Mouse (Mus musculus) limb, embryonic 15.5 days (tissue): ENCODE measurements around the gene Atp11c. TPM values are rescaled to one million over a fixed set of nuclear protein-coding genes. Genes with fewer than 3 reads are reported as not detected.

Experiments
- ATAC-seq: fragments of 200-750 bp; cut with Nextera tagmentation; 2 replicates; pipeline ENCODE4 v1.8.0; 2017; ENCODE audit warnings: low read depth, moderate TSS enrichment; ENCODE audit not compliant: insufficient number of reproducible peaks, low FRiP score, low TSS enrichment
- H3K27ac ChIP-seq: fragments of 300-500 bp; sonication (generic); 2 replicates; pipeline ENCODE4 v1.5.1; 2015; ENCODE audit warnings: moderate library complexity, mild to moderate bottlenecking, inconsistent platforms
- H3K27me3 ChIP-seq: fragments of 300-500 bp; sonication (generic); 2 replicates; pipeline ENCODE4 v1.6.1; 2015; ENCODE audit warnings: inconsistent platforms
- H3K36me3 ChIP-seq: fragments of 300-500 bp; sonication (generic); 2 replicates; pipeline ENCODE4 v1.6.1; 2015; ENCODE audit warnings: inconsistent platforms
- H3K4me1 ChIP-seq: fragments of 300-500 bp; sonication (generic); 2 replicates; pipeline ENCODE4 v1.6.1; 2015; ENCODE audit warnings: inconsistent platforms
- H3K4me2 ChIP-seq: fragments of 300-500 bp; sonication (generic); 2 replicates; pipeline ENCODE4 v1.6.1; 2015; ENCODE audit warnings: mild to moderate bottlenecking, inconsistent platforms
- H3K4me3 ChIP-seq: fragments of 300-500 bp; sonication (generic); 2 replicates; pipeline ENCODE4 v1.5.1; 2015; ENCODE audit warnings: mild to moderate bottlenecking, inconsistent platforms
- H3K9ac ChIP-seq: fragments of 300-500 bp; sonication (generic); 2 replicates; pipeline ENCODE4 v1.6.1; 2015; ENCODE audit warnings: inconsistent platforms
- H3K9me3 ChIP-seq: fragments of 300-500 bp; sonication (generic); 2 replicates; pipeline ENCODE4 v1.6.1; 2016; ENCODE audit warnings: inconsistent platforms
- WGBS: fragments of 180-500 bp; shearing (Covaris S2); methylation state at CpG from one replicate; pipeline ENCODE4 v1.1.7; 2015; 5-methylcytosine and 5-hydroxymethylcytosine counted together
- polyA plus RNA-seq: library from polyadenylated mRNA; unstranded; fragments of >200 nt; fragmentation: Nextera tagmentation; extraction: Ambion mirVana; gene quantifications from 2 replicates; pipeline ENCODE4 v1.2.1, GENCODE M21; 2015

The Atp11c gene
- 5.7 and 6.4 TPM in 2 replicates for polyA plus RNA-seq

GRCm38 (mm10) chrX:60592598-60592997 lies at the start of gene Atp11c:
Gene Atp11c (minus strand): TSS chrX:60592698.
- Histone ChIP-seq H3K4me2 (no peak within 1 kb of the TSS), H3K27me3 (no peaks in the 10 kb centered on the region), H3K4me3 (no peak within 1 kb of the TSS), H3K4me1 (no peaks in the 10 kb centered on the region), H3K27ac (no peak within 1 kb of the TSS), H3K9ac (no peak within 1 kb of the TSS), H3K9me3 (no peaks in the 10 kb centered on the region), H3K36me3 (no peaks in the 10 kb centered on the region)
- no peak for ATAC-seq
- 62% methylated on average over 2 of the region's 2 CpGs for WGBS

GRCm38 (mm10) chrX:60609202-60609601 lies 16.7 kb upstream of the Atp11c start:
- Histone ChIP-seq H3K4me2 (no peak overlapping the region), H3K36me3 (no peaks in the 10 kb centered on the region), H3K27ac (no peak overlapping the region), H3K27me3 (no peaks in the 10 kb centered on the region), H3K4me3 (no peak overlapping the region), H3K9ac (no peak overlapping the region), H3K4me1 (no peaks in the 10 kb centered on the region), H3K9me3 (no peaks in the 10 kb centered on the region)
- ATAC-seq = no peak
- WGBS = 36% methylated on average over 3 of the region's 3 CpGs

GRCm38 (mm10) chrX:60570539-60570938 lies 22.0 kb downstream of the Atp11c start:
- no peaks in the 10 kb centered on the region for H3K27me3 ChIP-seq
- ATAC-seq = no peak
- no peak overlapping the region for H3K4me3 ChIP-seq
- no peaks in the 10 kb centered on the region for H3K9me3 ChIP-seq
- H3K4me1 ChIP-seq = no peaks in the 10 kb centered on the region
- no peak overlapping the region for H3K4me2 ChIP-seq
- H3K27ac ChIP-seq = no peak overlapping the region
- 38% methylated on average over 1 of the region's 1 CpGs for WGBS
- no peak overlapping the region for H3K9ac ChIP-seq
- no peaks in the 10 kb centered on the region for H3K36me3 ChIP-seq

GRCm38 (mm10) chrX:60569047-60569446 lies 23.5 kb downstream of the Atp11c start:
- Histone ChIP-seq H3K27ac (no peak overlapping the region), H3K4me2 (no peak overlapping the region), H3K36me3 (no peaks in the 10 kb centered on the region), H3K9ac (no peak overlapping the region), H3K4me3 (no peak overlapping the region), H3K9me3 (no peaks in the 10 kb centered on the region), H3K27me3 (no peaks in the 10 kb centered on the region), H3K4me1 (no peaks in the 10 kb centered on the region)
- no peak for ATAC-seq

DNA sequence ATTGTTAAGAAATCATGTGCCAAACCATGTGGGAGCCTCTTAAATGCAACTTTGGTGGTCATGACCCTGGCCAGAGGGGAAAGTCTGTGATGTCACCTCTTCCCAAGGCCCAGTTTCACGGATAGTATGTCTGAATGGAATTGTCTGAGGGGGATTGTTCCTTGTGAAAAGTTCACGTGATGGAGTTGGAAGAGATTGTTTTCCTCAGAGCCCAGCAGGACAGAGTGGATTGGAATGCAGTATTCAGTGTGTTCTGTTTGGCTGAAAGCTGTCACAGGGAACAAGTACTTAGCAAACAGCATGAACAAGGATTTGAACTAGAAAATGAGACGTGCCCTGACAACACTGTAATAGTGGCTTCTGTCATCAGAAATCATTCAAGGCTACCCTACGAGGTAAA lies 37.3 kb downstream of the Atp11c start:
- Histone ChIP-seq H3K27me3 (no peaks in the 10 kb centered on the region), H3K4me3 (no peak overlapping the region), H3K4me1 (no peaks in the 10 kb centered on the region), H3K9me3 (no peaks in the 10 kb centered on the region), H3K36me3 (no peaks in the 10 kb centered on the region), H3K27ac (no peak overlapping the region), H3K4me2 (no peak overlapping the region), H3K9ac (no peak overlapping the region)
- WGBS = 57% methylated on average over 4 of the region's 4 CpGs
- ATAC-seq = no peak

- Histone ChIP-seq H3K9me3 (no peaks in the 10 kb centered on the region), H3K27me3 (peaks cover 4% of the 10 kb centered on the region; the same call in 1 of the 2 replicates), H3K27ac (no peak overlapping the region; the same call in 1 of the 2 replicates), H3K4me3 (peak overlapping the region; percentile 53), H3K4me2 (peak overlapping the region; percentile 52), H3K36me3 (no peaks in the 10 kb centered on the region), H3K4me1 (no peaks in the 10 kb centered on the region), H3K9ac (0 out of 2 replicates have a peak overlapping the region, but pooled peaks have one; percentile 28)
- 31% methylated on average over 40 of the region's 113 CpGs for WGBS
- ATAC-seq = peak; percentile 79
These were observed 44.8 kb downstream of the Atp11c start for GRCm38 (mm10) chrX:60547444-60548304.

GRCm38 (mm10) chrX:60547098-60547443 lies 45.4 kb downstream of the Atp11c start:
- Histone ChIP-seq H3K27me3 (peaks cover 4% of the 10 kb centered on the region; the same call in 1 of the 2 replicates), H3K9me3 (no peaks in the 10 kb centered on the region), H3K4me1 (no peaks in the 10 kb centered on the region), H3K9ac (no peak overlapping the region), H3K4me2 (peak overlapping the region; percentile 52), H3K27ac (no peak overlapping the region), H3K36me3 (no peaks in the 10 kb centered on the region), H3K4me3 (peak overlapping the region; percentile 53)
- ATAC-seq = no peak
- WGBS = 22% methylated on average over 16 of the region's 16 CpGs

- ATAC-seq = no peak
These were observed 46.6 kb downstream of the Atp11c start for GRCm38 (mm10) chrX:60545906-60546305.

GRCm38 (mm10) chrX:60545444-60545843 lies 47.1 kb downstream of the Atp11c start:
- Histone ChIP-seq H3K9me3 (no peaks in the 10 kb centered on the region), H3K4me3 (no peak overlapping the region), H3K9ac (no peak overlapping the region), H3K27ac (no peak overlapping the region), H3K27me3 (peaks cover 4% of the 10 kb centered on the region; the same call in 1 of the 2 replicates), H3K36me3 (no peaks in the 10 kb centered on the region), H3K4me2 (no peak overlapping the region), H3K4me1 (no peaks in the 10 kb centered on the region)
- ATAC-seq = no peak
- WGBS = 39% methylated on average over 1 of the region's 1 CpGs

More at GRCm38 (mm10) chrX:60545906-60546305, 46.6 kb downstream of the Atp11c start:
- WGBS = 53% methylated on average over 3 of the region's 3 CpGs
- no peaks in the 10 kb centered on the region for H3K9me3 ChIP-seq
- H3K27me3 ChIP-seq = peaks cover 4% of the 10 kb centered on the region; the same call in 1 of the 2 replicates
- H3K4me1 ChIP-seq = no peaks in the 10 kb centered on the region
- no peak overlapping the region for H3K9ac ChIP-seq
- no peak overlapping the region for H3K27ac ChIP-seq
- H3K4me2 ChIP-seq = no peak overlapping the region
- H3K36me3 ChIP-seq = no peaks in the 10 kb centered on the region
- H3K4me3 ChIP-seq = no peak overlapping the region

GRCm38 (mm10) chrX:60544098-60544497 lies 48.4 kb downstream of the Atp11c start:
- no peaks in the 10 kb centered on the region for H3K9me3 ChIP-seq
- no peaks in the 10 kb centered on the region for H3K36me3 ChIP-seq
- H3K27me3 ChIP-seq = peaks cover 4% of the 10 kb centered on the region; the same call in 1 of the 2 replicates
- no peak overlapping the region for H3K4me3 ChIP-seq
- no peak overlapping the region for H3K27ac ChIP-seq
- H3K4me1 ChIP-seq = no peaks in the 10 kb centered on the region
- WGBS = 48% methylated on average over 4 of the region's 4 CpGs
- no peak for ATAC-seq
- no peak overlapping the region for H3K4me2 ChIP-seq
- H3K9ac ChIP-seq = no peak overlapping the region

DNA sequence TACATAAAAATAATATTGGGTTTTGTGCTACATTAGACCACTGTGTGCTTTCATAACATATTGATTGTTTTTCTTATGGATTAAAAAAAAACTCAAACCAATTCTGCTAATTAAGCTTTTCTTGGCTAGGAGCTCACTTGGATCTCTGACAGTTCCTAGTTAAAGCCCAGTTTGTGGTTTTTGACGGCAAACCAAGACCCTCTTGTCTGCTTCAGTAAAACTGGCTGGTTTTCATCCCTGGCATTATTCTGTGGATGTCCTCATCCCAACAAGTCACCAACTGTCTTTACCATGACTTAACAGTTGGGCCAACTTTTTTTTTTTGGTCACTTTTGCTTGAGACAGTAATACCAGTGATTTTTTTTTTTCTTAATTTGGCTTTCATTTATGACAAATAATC lies 49.6 kb downstream of the Atp11c start:
- Histone ChIP-seq H3K27ac (no peak overlapping the region), H3K4me3 (no peak overlapping the region), H3K27me3 (no peaks in the 10 kb centered on the region), H3K9ac (no peak overlapping the region), H3K4me2 (no peak overlapping the region), H3K36me3 (no peaks in the 10 kb centered on the region), H3K9me3 (no peaks in the 10 kb centered on the region), H3K4me1 (no peaks in the 10 kb centered on the region)
- no peak for ATAC-seq
- 24% methylated on average over 1 of the region's 1 CpGs for WGBS

DNA sequence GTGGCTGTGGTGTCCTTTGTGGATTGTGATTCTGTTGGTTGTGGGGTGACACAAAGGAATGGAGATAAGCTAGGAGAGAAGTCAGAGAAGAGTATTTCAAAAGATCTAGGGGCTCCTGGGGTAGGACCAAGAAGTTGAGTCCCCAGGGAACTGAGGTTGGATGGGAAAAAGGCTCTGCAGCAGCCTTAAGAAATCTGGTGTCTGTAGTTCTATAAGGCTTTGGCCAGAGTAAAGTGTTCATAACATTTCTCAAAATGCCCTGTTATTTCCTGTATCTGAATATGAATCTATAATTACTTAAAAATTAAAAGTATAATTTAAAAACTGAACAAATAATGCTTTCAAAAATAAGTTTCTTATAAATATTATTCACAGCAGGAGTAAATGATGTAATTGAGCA lies 53.3 kb downstream of the Atp11c start, which contains the start of gene Gm7073:
Gene Gm7073, minus strand, starts transcription at position 101 of the 400 bp plus-strand sequence.
- no peaks in the 10 kb centered on the region for H3K27me3 ChIP-seq
- no peak within 1 kb of the TSS for H3K27ac ChIP-seq
- ATAC-seq = no peak

More for the DNA sequence above, 53.3 kb downstream of the Atp11c start, which contains the start of gene Gm7073:
- Histone ChIP-seq H3K4me1 (no peaks in the 10 kb centered on the region), H3K4me2 (no peak within 1 kb of the TSS), H3K36me3 (no peaks in the 10 kb centered on the region), H3K9ac (no peak within 1 kb of the TSS), H3K4me3 (no peak within 1 kb of the TSS), H3K9me3 (no peaks in the 10 kb centered on the region)
